Mouse (Mus musculus) G1E (cell line): Measurements from ENCODE around the gene Vash2.

Experiments used
- CTCF ChIP-seq: IDR thresholded peaks from 2 replicates; pipeline ENCODE4 v1.5.1; 2012; ENCODE audit warnings: low read depth, low read length, inconsistent platforms, mixed read lengths
- GATA1 ChIP-seq: IDR thresholded peaks from 2 replicates; pipeline ENCODE4 v1.6.1; 2012; ENCODE audit warnings: borderline replicate concordance, low read length, inconsistent platforms, mixed read lengths
- POLR2AphosphoS5 ChIP-seq: IDR thresholded peaks from 2 replicates; pipeline ENCODE4 v1.6.1; 2012; ENCODE audit warnings: low read depth, low read length, inconsistent platforms; ENCODE audit not compliant: insufficient replicate concordance
- TAL1 ChIP-seq: conservative IDR thresholded peaks from 2 replicates; pipeline ENCODE4 v1.6.1; 2012; ENCODE audit warnings: low read depth, low read length, inconsistent platforms, mixed read lengths

DNA sequence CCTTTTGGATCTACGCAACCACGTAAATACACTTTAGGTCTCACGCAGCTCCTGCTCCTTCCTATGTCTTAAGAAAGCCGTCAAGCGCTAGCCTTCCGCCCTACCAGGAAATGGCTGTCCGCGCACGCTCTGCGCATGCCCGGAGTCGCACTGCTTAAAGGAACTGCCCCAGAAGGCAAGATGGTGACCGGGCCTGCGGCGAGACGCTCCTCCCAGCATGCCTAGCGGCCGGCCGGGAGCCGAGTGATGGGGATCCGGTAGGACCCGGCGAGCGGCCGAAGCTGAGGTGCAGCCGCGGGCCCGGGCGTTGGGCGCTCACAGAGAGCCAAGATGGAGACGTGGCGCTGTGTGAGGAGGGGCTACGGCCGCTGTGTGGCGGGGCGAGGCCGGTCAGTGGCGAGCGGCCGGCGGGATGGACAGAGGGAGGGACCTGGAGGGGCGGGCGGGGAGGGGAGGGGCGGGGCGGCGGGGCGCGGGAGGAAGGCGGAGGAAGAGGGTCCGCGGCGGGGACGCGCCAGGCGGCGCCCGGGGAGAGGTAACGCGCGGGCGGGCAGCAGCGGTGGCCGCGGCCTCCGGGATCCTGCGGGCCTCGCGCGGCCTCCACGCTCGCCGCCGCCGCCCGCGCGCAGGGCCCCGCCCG, 50.6 kb downstream of the Vash2 start:
- TF ChIP-seq CTCF: no peak
- no peak for TF ChIP-seq TAL1
- no peak for TF ChIP-seq GATA1
- no peak for TF ChIP-seq POLR2AphosphoS5
